Mouse (Mus musculus) NIH3T3 (cell line): ENCODE measurements around the gene Tcf7l1.

Experiments
- DNase-seq: peaks from one replicate; pipeline ENCODE4 v3.0.0-alpha.2; 2012; ENCODE audit warnings: low read depth

Gene Tcf7l1

DNA sequence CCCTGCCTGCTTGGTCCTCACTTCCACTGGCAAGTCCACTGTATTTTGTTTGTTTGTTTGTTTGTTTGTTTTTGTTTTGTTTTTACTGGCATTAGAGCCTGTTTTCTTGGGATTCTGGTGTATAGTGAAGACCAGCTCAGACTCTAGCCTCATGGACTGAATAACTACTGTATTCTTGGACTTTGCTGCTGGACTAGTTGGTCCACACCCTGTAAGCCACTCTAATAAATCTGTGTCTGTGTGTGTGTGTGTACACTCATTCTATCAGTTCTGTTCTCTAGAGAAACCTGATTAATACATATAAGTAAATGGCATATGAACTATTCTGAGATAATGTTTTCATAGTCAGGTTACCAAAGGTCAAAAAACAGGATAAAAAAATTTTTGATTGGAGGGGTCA is 198.9 kb downstream of the Tcf7l1 start:
- DNase-seq = no peak

DNA sequence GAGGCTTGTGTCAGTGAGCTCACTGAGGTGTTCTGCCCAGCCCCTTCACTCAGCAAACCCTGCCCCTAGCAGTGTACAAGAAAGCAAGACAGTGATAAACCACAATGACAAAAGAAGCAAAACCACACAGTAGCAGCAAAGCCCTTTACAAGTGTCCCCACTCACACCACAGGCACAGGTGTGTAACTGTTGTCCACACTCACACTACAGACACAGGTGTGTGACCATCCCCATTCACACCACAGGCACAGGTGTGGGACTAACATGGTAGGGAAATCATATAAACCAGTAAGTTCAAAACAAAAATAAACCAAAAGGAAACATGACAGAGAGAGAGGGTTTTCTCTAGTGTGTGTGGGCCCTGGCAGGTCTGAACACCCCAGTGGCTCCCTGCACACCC is 200.7 kb downstream of the Tcf7l1 start:
- DNase-seq = no peak

DNA sequence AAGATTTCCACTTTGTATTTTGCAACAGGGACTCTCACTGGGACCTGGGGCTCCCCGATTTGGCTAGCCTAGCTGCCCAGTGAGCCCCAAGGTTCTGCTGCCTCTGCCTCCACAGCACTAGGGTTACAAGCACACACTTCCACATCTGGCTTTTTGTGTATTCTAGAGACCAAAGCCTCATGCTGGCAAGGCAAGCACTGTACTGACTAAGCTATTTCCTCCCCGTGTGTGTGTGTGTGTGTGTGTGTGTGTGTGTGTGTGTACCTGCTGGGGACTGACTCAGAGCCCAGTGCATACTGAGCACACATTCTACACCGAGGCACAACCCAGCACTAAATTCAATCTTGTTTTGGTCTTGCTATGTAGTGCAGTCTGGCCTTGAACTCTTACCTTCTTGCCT is 202.4 kb downstream of the Tcf7l1 start:
- peak; percentile 53 for DNase-seq

DNA sequence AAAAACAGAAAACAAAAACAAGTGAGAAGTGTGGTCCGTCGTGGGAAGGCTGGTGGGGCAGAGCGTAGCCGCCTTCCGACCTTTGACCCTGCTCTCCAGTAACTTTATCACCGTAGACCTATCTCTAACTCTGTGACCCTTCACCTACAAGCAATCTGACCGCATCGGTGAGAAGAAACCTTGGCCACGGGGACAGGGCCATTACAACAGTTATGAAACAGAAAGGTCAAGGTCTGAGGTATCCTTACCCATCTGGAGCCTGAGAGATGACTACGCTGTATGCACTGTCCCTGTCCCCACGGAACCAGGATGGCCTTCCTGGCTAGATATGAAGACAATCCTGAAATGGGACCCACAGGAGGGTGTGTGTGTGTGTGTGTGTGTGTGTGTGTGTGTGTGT is 204.9 kb downstream of the Tcf7l1 start:
- DNase-seq = no peak

DNA sequence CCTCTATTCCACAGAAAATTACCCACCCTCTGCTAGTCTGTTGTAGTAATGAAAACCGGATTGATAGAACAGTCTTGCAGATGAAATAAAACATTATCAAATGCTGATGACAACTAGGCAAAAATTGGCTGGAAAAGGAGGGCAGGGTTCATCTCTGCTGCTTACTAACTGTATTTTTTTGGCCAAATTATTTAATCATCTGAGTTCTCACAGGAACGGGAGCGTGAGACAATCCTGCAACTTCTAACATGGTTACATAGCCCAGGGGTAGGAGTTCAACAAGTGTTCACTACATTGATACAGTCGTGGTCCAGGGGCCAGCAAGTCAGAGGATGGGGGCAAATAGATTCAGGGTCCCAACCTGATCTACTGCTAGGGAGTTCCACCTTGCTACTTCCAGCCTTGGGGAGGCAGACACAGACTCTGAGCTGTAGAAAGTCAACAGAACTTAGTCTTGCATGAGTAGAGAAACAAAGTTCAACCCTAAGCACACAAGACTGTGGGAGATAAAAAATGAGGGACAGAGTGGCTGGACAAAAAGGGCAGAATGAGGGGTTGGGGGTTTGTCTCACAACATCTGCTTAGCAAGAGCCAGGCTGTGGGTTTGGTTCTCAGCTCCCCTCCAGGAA is 205.7 kb downstream of the Tcf7l1 start:
- DNase-seq = no peak

DNA sequence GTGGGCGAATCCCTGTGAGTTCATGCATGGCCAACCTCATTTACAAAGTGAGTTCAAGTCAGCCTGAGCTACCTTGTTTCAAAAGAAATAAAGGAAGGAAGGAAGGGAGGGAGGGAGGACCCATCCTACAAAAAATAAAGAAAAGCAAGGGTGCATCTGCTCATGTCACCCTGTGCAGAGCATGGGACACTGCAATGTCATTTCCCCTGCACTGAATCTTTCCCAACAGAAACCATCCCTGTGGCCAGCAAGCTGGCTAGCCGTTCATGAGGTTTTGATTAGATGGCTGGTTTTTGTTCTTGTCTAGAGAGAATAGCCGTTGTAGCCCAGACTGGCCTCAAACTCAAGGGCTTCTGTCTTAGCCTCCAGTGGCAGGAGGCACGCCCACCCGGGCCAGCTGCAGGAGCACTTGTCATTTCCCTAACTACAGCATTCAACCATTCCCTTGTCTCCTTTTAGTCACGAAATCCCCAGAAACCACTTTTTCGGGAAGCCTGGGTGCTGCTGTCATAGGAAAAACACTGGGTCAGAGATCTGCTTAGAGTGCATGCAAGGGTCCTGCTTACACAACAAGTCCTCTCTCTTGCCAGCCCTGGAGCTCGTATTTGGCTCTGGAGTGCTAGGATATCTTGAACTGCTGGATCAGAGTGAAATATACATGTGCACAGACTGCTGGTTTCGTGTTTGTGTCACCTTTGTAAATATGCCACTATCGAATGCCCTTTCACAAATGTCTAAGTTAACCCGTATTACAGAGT is 207.2 kb downstream of the Tcf7l1 start:
- DNase-seq = no peak
